Mouse (Mus musculus): ENCODE results near the gene Mcam. TPM values are rescaled to one million over a fixed set of nuclear protein-coding genes. Genes with fewer than 3 reads are reported as not detected.

Mcam gene
- polyA plus RNA-seq, 1 experiment, result 2.1 TPM

- Histone ChIP-seq H3K36me3 (ENCODE audit: control insufficient read depth, insufficient read depth) (peaks cover 10% of the 10 kb centered on the region), H3ac (ENCODE audit: control insufficient read depth, insufficient read length) (no peak overlapping the region), H3K4me2 (ENCODE audit: low read depth) (no peak overlapping the region), H3K27me3 (ENCODE audit: control insufficient read depth, insufficient read depth, insufficient read length) (no peaks in the 10 kb centered on the region), H3K79me2 (ENCODE audit: control insufficient read depth, insufficient read depth) (no peaks in the 10 kb centered on the region), H3K4me3 (no peak overlapping the region)
- TF ChIP-seq TCF12 (IDR thresholded peaks at IDR 0.05; ENCODE audit: insufficient read depth, poor library complexity, severe bottlenecking) (no peak), E2F4 (IDR thresholded peaks at IDR 0.05; ENCODE audit: insufficient read depth) (no peak), MYOG (IDR thresholded peaks at IDR 0.05; ENCODE audit: control insufficient read depth in 1 of 3, insufficient read depth in 1 of 3, insufficient read length in 2 of 3, low read depth in 2 of 3) (no peak), SRF (IDR thresholded peaks at IDR 0.05; ENCODE audit: control insufficient read depth, insufficient read length, low read depth) (no peak), MYOD1 (IDR thresholded peaks at IDR 0.05; ENCODE audit: control insufficient read depth in 1 of 3, insufficient read length in 2 of 3, low read depth in 2 of 3) (no peak), POLR2A (IDR thresholded peaks at IDR 0.05; ENCODE audit: insufficient read length, low read depth) (no peak), REST (IDR thresholded peaks at IDR 0.05; ENCODE audit: insufficient read depth, insufficient read length) (no peak), POLR2AphosphoS2 (IDR thresholded peaks at IDR 0.05; ENCODE audit: insufficient read length, low read depth) (no peak), USF1 (IDR thresholded peaks at IDR 0.05; ENCODE audit: low read depth) (no peak)
Observed at GRCm38 (mm10) chr9:44144023-44144717, 9.9 kb downstream of the Mcam start.

- Histone ChIP-seq H3K4me3 (no peak overlapping the region), H3K27me3 (ENCODE audit: control insufficient read depth, insufficient read depth, insufficient read length) (no peaks in the 10 kb centered on the region), H3K36me3 (ENCODE audit: control insufficient read depth, insufficient read depth) (peaks cover 13% of the 10 kb centered on the region), H3K4me2 (ENCODE audit: low read depth) (no peak overlapping the region), H3K79me2 (ENCODE audit: control insufficient read depth, insufficient read depth) (no peaks in the 10 kb centered on the region), H3ac (ENCODE audit: control insufficient read depth, insufficient read length) (no peak overlapping the region)
- TF ChIP-seq TCF12 (IDR thresholded peaks at IDR 0.05; ENCODE audit: insufficient read depth, poor library complexity, severe bottlenecking), result no peak
- no peak for TF ChIP-seq POLR2AphosphoS2 (IDR thresholded peaks at IDR 0.05; ENCODE audit: insufficient read length, low read depth)
- no peak for TF ChIP-seq CEBPB (IDR thresholded peaks at IDR 0.05; ENCODE audit: insufficient read depth, poor library complexity, severe bottlenecking)
- TF ChIP-seq MAX (IDR thresholded peaks at IDR 0.05; ENCODE audit: low read depth), result no peak
- no peak for TF ChIP-seq TCF3 (IDR thresholded peaks at IDR 0.05; ENCODE audit: insufficient read length, low read depth)
- no peak for TF ChIP-seq SRF (IDR thresholded peaks at IDR 0.05; ENCODE audit: control insufficient read depth, insufficient read length, low read depth)
- TF ChIP-seq USF1 (IDR thresholded peaks at IDR 0.05; ENCODE audit: low read depth), result no peak
- TF ChIP-seq MYOG (IDR thresholded peaks at IDR 0.05; ENCODE audit: control insufficient read depth in 1 of 3, insufficient read depth in 1 of 3, insufficient read length in 2 of 3, low read depth in 2 of 3), result no peak
- no peak for TF ChIP-seq E2F4 (IDR thresholded peaks at IDR 0.05; ENCODE audit: insufficient read depth)
- TF ChIP-seq REST (IDR thresholded peaks at IDR 0.05; ENCODE audit: insufficient read depth, insufficient read length), result no peak
- TF ChIP-seq MYOD1 (IDR thresholded peaks at IDR 0.05; ENCODE audit: control insufficient read depth in 1 of 3, insufficient read length in 2 of 3, low read depth in 2 of 3), result no peak
- no peak for TF ChIP-seq POLR2A (IDR thresholded peaks at IDR 0.05; ENCODE audit: insufficient read length, low read depth)
Observed at GRCm38 (mm10) chr9:44144718-44145060, 10.4 kb downstream of the Mcam start.

DNA sequence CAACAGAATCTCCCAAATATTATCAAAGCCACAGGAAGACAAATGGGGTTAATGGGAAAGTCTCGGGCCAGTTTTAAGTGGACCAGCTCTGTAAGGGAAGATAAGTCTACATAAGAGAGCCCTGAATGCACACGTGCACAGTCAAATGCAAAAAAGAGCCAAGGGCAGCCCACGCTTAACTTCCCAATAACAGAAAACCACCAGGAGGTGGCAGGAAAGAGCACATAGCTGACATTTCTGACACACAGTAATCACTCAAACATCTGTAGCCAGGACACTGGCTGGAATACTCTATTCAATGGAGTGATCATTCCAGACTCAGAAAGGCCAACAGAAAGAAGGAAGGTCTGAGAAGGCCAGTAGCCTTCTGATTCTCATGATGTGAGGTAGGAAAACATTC, 13.0 kb downstream of the Mcam start:
- no peaks in the 10 kb centered on the region for H3K79me2 ChIP-seq (ENCODE audit: control insufficient read depth, insufficient read depth)
- TF ChIP-seq MYOD1 (IDR thresholded peaks at IDR 0.05; ENCODE audit: control insufficient read depth in 1 of 3, insufficient read length in 2 of 3, low read depth in 2 of 3) (no peak), MYOG (IDR thresholded peaks at IDR 0.05; ENCODE audit: control insufficient read depth in 1 of 3, insufficient read depth in 1 of 3, insufficient read length in 2 of 3, low read depth in 2 of 3) (no peak), E2F4 (IDR thresholded peaks at IDR 0.05; ENCODE audit: insufficient read depth) (no peak)
- no peaks in the 10 kb centered on the region for H3K27me3 ChIP-seq (ENCODE audit: control insufficient read depth, insufficient read depth, insufficient read length)
- H3K4me2 ChIP-seq (ENCODE audit: low read depth), result no peak overlapping the region
- no peak overlapping the region for H3ac ChIP-seq (ENCODE audit: control insufficient read depth, insufficient read length)
- peaks cover 22% of the 10 kb centered on the region for H3K36me3 ChIP-seq (ENCODE audit: control insufficient read depth, insufficient read depth)
- no peak overlapping the region for H3K4me3 ChIP-seq

DNA sequence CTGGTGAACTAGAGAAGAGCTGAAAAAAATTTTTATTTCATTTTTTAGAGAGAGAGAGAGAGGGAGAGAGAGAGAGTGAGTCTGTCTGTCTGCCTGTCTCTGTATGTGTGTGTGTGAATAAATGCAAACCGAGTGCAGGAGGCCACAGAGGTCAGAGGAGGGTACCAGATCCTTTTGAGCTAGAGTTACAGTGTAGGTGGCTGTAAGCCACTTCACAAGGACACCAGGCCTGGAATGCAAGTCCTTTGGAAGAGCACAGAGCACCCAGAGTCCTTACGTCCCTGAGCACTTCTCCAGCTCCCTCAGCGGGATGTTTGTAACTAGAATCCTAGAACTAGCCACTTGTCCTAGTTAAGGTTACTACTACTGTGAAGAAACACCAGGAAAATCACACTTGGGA, 25.6 kb downstream of the Mcam start:
- H3ac ChIP-seq (ENCODE audit: control insufficient read depth, insufficient read length), result no peak overlapping the region
- H3K4me3 ChIP-seq, result no peak overlapping the region
- no peak overlapping the region for H3K4me2 ChIP-seq (ENCODE audit: low read depth)
- H3K36me3 ChIP-seq (ENCODE audit: control insufficient read depth, insufficient read depth), result peaks cover 21% of the 10 kb centered on the region
- TF ChIP-seq USF1 (IDR thresholded peaks at IDR 0.05; ENCODE audit: low read depth) (no peak), POLR2A (IDR thresholded peaks at IDR 0.05; ENCODE audit: insufficient read length, low read depth) (no peak), REST (IDR thresholded peaks at IDR 0.05; ENCODE audit: insufficient read depth, insufficient read length) (no peak), MAX (IDR thresholded peaks at IDR 0.05; ENCODE audit: low read depth) (no peak)
- H3K79me2 ChIP-seq (ENCODE audit: control insufficient read depth, insufficient read depth), result no peaks in the 10 kb centered on the region
- no peaks in the 10 kb centered on the region for H3K27me3 ChIP-seq (ENCODE audit: control insufficient read depth, insufficient read depth, insufficient read length)

DNA sequence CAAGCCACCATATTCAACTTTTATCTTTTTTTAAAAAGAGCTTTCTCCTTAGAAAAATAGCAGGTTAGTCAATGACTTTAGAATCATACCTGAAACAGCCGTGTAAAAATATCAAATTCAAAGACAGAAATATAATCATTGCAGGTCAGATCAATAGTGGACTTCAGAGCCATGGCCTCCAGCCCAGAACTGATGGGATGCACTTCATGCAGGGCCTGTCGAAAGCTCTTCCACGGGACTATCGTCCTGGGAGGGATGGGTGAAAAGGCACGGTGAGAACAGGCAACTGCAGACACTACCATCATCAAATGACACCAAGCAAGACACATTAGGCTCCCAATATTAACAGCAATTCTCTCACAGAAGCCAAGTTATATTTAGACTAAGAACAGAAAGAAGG, 34.7 kb downstream of the Mcam start:
- no peak overlapping the region for H3K4me3 ChIP-seq
- H3K36me3 ChIP-seq (ENCODE audit: control insufficient read depth, insufficient read depth), result peaks cover 10% of the 10 kb centered on the region
- TF ChIP-seq SRF (IDR thresholded peaks at IDR 0.05; ENCODE audit: control insufficient read depth, insufficient read length, low read depth) (no peak), TCF3 (IDR thresholded peaks at IDR 0.05; ENCODE audit: insufficient read length, low read depth) (no peak), POLR2A (IDR thresholded peaks at IDR 0.05; ENCODE audit: insufficient read length, low read depth) (no peak), USF1 (IDR thresholded peaks at IDR 0.05; ENCODE audit: low read depth) (no peak), CEBPB (IDR thresholded peaks at IDR 0.05; ENCODE audit: insufficient read depth, poor library complexity, severe bottlenecking) (no peak), POLR2AphosphoS2 (IDR thresholded peaks at IDR 0.05; ENCODE audit: insufficient read length, low read depth) (no peak)
- H3K79me2 ChIP-seq (ENCODE audit: control insufficient read depth, insufficient read depth), result no peaks in the 10 kb centered on the region
- no peak overlapping the region for H3K4me2 ChIP-seq (ENCODE audit: low read depth)
- H3K27me3 ChIP-seq (ENCODE audit: control insufficient read depth, insufficient read depth, insufficient read length), result no peaks in the 10 kb centered on the region
- no peak overlapping the region for H3ac ChIP-seq (ENCODE audit: control insufficient read depth, insufficient read length)

All from myocyte (in vitro differentiated cells).